10 mouse cellular contexts compared by ENCODE assay signal in genomic region chr7:76185005-76185658, GRCm38 (mm10). TPM values are rescaled to one million over a fixed set of nuclear protein-coding genes. Genes with fewer than 3 reads are reported as not detected.
DNase-seq lines count a peak whose midpoint lies in the region; ATAC-seq and TF ChIP-seq lines count a peak whose summit lies in the region.
"Had no signal": no experiment of that assay in that cellular context is flagged by ENCODE, and none has a peak within 500 bp of the region (broad histone marks: within the 10 kb centered on the region; RNA-seq: fewer than 3 reads in every experiment).

No protein-coding gene starts in this region.

- H3K36me3 ChIP-seq in heart, embryonic 15.5 days, result no peaks in the 10 kb centered on the region
- H3K36me3 ChIP-seq in embryonic facial prominence, embryonic 14.5 days (ENCODE audit: control insufficient read depth, insufficient read depth, low read length), result no peaks in the 10 kb centered on the region
- no peaks in the 10 kb centered on the region for H3K36me3 ChIP-seq in hindbrain, postnatal 0 days (ENCODE audit: insufficient read depth, low read length)
- H3K36me3 ChIP-seq in neural tube, embryonic 12.5 days, result no peaks in the 10 kb centered on the region
- no peaks in the 10 kb centered on the region for H3K36me3 ChIP-seq in heart, embryonic 12.5 days

- no peak overlapping the region for H3K4me3 ChIP-seq in heart, embryonic 15.5 days
- H3K4me3 ChIP-seq in embryonic facial prominence, embryonic 14.5 days (ENCODE audit: low read depth, low read length), result no peak overlapping the region
- H3K4me3 ChIP-seq in hindbrain, postnatal 0 days (ENCODE audit: low read length), result no peak overlapping the region
- no peak overlapping the region for H3K4me3 ChIP-seq in neural tube, embryonic 12.5 days
- H3K4me3 ChIP-seq in heart, embryonic 12.5 days, result no peak overlapping the region

- H3K9me3 ChIP-seq in heart, embryonic 15.5 days (replicated peaks), result no peaks in the 10 kb centered on the region
- no peaks in the 10 kb centered on the region for H3K9me3 ChIP-seq in embryonic facial prominence, embryonic 14.5 days (ENCODE audit: control insufficient read depth, low read length)
- H3K9me3 ChIP-seq in hindbrain, postnatal 0 days (ENCODE audit: low read length), result no peaks in the 10 kb centered on the region
- no peaks in the 10 kb centered on the region for H3K9me3 ChIP-seq in neural tube, embryonic 12.5 days
- H3K9me3 ChIP-seq in heart, embryonic 12.5 days (replicated peaks), result no peaks in the 10 kb centered on the region

- no peak for DNase-seq in heart, postnatal 10 days
- DNase-seq in embryonic facial prominence, embryonic 14.5 days (ENCODE audit: low spot score), result peak; percentile 42
- peak; percentile 75 for DNase-seq in hindbrain, postnatal 0 days (ENCODE audit: low spot score)
- no peak for DNase-seq in urinary bladder, postnatal 25 days (ENCODE audit: low spot score)
- no peak for DNase-seq in cerebellum, postnatal 25 days

- ATAC-seq in heart, embryonic 15.5 days (replicated peaks; ENCODE audit: insufficient number of reproducible peaks, insufficient read depth, low FRiP score, low read depth), result 0 out of 2 replicates have a peak, but pooled peaks have one; percentile 22
- no peak for ATAC-seq in embryonic facial prominence, embryonic 14.5 days (ENCODE audit: low read depth)
- peak; percentile 96 for ATAC-seq in hindbrain, postnatal 0 days
- peak; percentile 98 for ATAC-seq in neural tube, embryonic 12.5 days (ENCODE audit: low FRiP score, low read depth)
- ATAC-seq in heart, embryonic 12.5 days (ENCODE audit: insufficient number of reproducible peaks, low FRiP score), result no peak

- intact Hi-C loops in heart, postnatal 10 days (cut with DNase I), result no loop called here

- H3K4me1 ChIP-seq in heart, embryonic 15.5 days (replicated peaks), result no peaks in the 10 kb centered on the region
- H3K4me1 ChIP-seq in embryonic facial prominence, embryonic 14.5 days (ENCODE audit: control insufficient read depth, insufficient read depth, low read length), result peaks cover 11% of the 10 kb centered on the region
- H3K4me1 ChIP-seq in hindbrain, postnatal 0 days (ENCODE audit: insufficient read depth, low read length), result peaks cover 13% of the 10 kb centered on the region
- H3K4me1 ChIP-seq in neural tube, embryonic 12.5 days, result peaks cover 19% of the 10 kb centered on the region
- no peaks in the 10 kb centered on the region for H3K4me1 ChIP-seq in heart, embryonic 12.5 days (replicated peaks)

- no peak overlapping the region for H3K9ac ChIP-seq in heart, embryonic 15.5 days
- H3K9ac ChIP-seq in embryonic facial prominence, embryonic 14.5 days (ENCODE audit: low read depth, low read length), result no peak overlapping the region
- no peak overlapping the region for H3K9ac ChIP-seq in hindbrain, postnatal 0 days (replicated peaks; ENCODE audit: low read length)
- H3K9ac ChIP-seq in neural tube, embryonic 12.5 days, result no peak overlapping the region
- H3K9ac ChIP-seq in heart, embryonic 12.5 days, result no peak overlapping the region

- 57% methylated on average over 7 of the region's 7 CpGs for WGBS in heart, embryonic 15.5 days
- 51% methylated on average over 7 of the region's 7 CpGs for WGBS in embryonic facial prominence, embryonic 14.5 days
- WGBS in hindbrain, postnatal 0 days, result 29% methylated on average over 7 of the region's 7 CpGs
- WGBS in neural tube, embryonic 12.5 days, result 16% methylated on average over 7 of the region's 7 CpGs
- 50% methylated on average over 7 of the region's 7 CpGs for WGBS in heart, embryonic 12.5 days

- no peak for TF ChIP-seq CTCF in hindbrain, postnatal 0 days (IDR thresholded peaks at IDR 0.05; ENCODE audit: low read depth)

- H3K27ac ChIP-seq in heart, embryonic 15.5 days, result no peak overlapping the region
- H3K27ac ChIP-seq in embryonic facial prominence, embryonic 14.5 days (replicated peaks; ENCODE audit: low read depth, low read length), result no peak overlapping the region
- H3K27ac ChIP-seq in hindbrain, postnatal 0 days, result peak overlapping the region; percentile 75
- H3K27ac ChIP-seq in neural tube, embryonic 12.5 days, result peak overlapping the region; percentile 62; the same call in 1 of the 2 replicates
- no peak overlapping the region for H3K27ac ChIP-seq in heart, embryonic 12.5 days (ENCODE audit: poor library complexity, severe bottlenecking)

- no peak overlapping the region for H3K4me2 ChIP-seq in heart, embryonic 15.5 days
- peak overlapping the region; percentile 4; the same call in 1 of the 2 replicates for H3K4me2 ChIP-seq in embryonic facial prominence, embryonic 14.5 days (ENCODE audit: low read depth, low read length)
- peak overlapping the region; percentile 16 for H3K4me2 ChIP-seq in hindbrain, postnatal 0 days (ENCODE audit: low read depth, low read length)
- peak overlapping the region; percentile 44 for H3K4me2 ChIP-seq in neural tube, embryonic 12.5 days (replicated peaks)
- H3K4me2 ChIP-seq in heart, embryonic 12.5 days, result no peak overlapping the region

- H3K27me3 ChIP-seq in heart, embryonic 15.5 days, result no peaks in the 10 kb centered on the region
- no peaks in the 10 kb centered on the region for H3K27me3 ChIP-seq in embryonic facial prominence, embryonic 14.5 days (replicated peaks; ENCODE audit: control insufficient read depth, insufficient read depth, low read length)
- no peaks in the 10 kb centered on the region for H3K27me3 ChIP-seq in hindbrain, postnatal 0 days (ENCODE audit: insufficient read depth, low read length)
- no peaks in the 10 kb centered on the region for H3K27me3 ChIP-seq in neural tube, embryonic 12.5 days (replicated peaks)
- no peaks in the 10 kb centered on the region for H3K27me3 ChIP-seq in heart, embryonic 12.5 days (replicated peaks)

RNA-seq across cellular contexts. Expression of gene Agbl1, which starts 44.6 kb away (rescaled TPM):
- 0.05 TPM in 1 of 2 replicates, not detected in the other for polyA plus RNA-seq in heart, embryonic 15.5 days (2015; fragmentation: Nextera tagmentation; extraction: Ambion mirVana)
- under 1 TPM; 0.10 to 0.20 TPM for total RNA-seq in heart, postnatal 10 days (2021)
- 0.29 and 0.50 TPM in 2 replicates for polyA plus RNA-seq in embryonic facial prominence, embryonic 14.5 days (2014; fragmentation: Nextera tagmentation; extraction: Ambion mirVana)
- total RNA-seq in hindbrain, postnatal 0 days (2014; rRNA removed), result 0.63 TPM in 1 of 2 replicates, not detected in the other
- polyA plus RNA-seq in hindbrain, postnatal 0 days (2015; fragmentation: Nextera tagmentation; extraction: Ambion mirVana), result 0.15 and 0.18 TPM in 2 replicates
- 0.10 and 0.16 TPM in 2 replicates for polyA plus RNA-seq in neural tube, embryonic 12.5 days (2016; fragmentation: Nextera tagmentation; extraction: Ambion mirVana)
- not detected in 2 replicates for polyA plus RNA-seq in heart, embryonic 12.5 days (2016; fragmentation: Nextera tagmentation; extraction: Ambion mirVana)
- polyA plus RNA-seq: intestine, embryonic 14.5 days; lung, embryonic 16.5 days had no signal

Comparison
In these comparisons a context has a peak if more than half of its experiments do, and no peak if none do; other contexts are left out.
1. ATAC-seq: peak in heart, embryonic 15.5 days (single experiment), hindbrain, postnatal 0 days (single experiment) and neural tube, embryonic 12.5 days (single experiment); none in embryonic facial prominence, embryonic 14.5 days (single experiment) and heart, embryonic 12.5 days (single experiment).
2. H3K27ac ChIP-seq: peak in hindbrain, postnatal 0 days (single experiment) and neural tube, embryonic 12.5 days (single experiment); none in heart, embryonic 15.5 days (single experiment), embryonic facial prominence, embryonic 14.5 days (single experiment) and heart, embryonic 12.5 days (single experiment).
3. H3K4me2 ChIP-seq: peak in embryonic facial prominence, embryonic 14.5 days (single experiment), hindbrain, postnatal 0 days (single experiment) and neural tube, embryonic 12.5 days (single experiment); none in heart, embryonic 15.5 days (single experiment) and heart, embryonic 12.5 days (single experiment).
4. DNase-seq: peak in embryonic facial prominence, embryonic 14.5 days (single experiment) and hindbrain, postnatal 0 days (single experiment); none in heart, postnatal 10 days (0 of 2), urinary bladder, postnatal 25 days (single experiment) and cerebellum, postnatal 25 days (0 of 2).